Mouse (Mus musculus): ENCODE results near the gene Tspan31. TPM values are rescaled to one million over a fixed set of nuclear protein-coding genes. Genes with fewer than 3 reads are reported as not detected.

Tspan31 gene
- 10 to 100 TPM; 69.3 to 69.4 TPM for total RNA-seq (2021)
- long read RNA-seq, experiment 1, transcript Tspan31-201 (6 exons, 1,556 nt), result major isoform, 88 of 125 reads
- long read RNA-seq, experiment 1, partial matches to known transcripts, result 20 of 125 reads
- long read RNA-seq, experiment 1, other reads (novel, unspliced or antisense), result 17 of 125 reads
- long read RNA-seq, experiment 2, transcript Tspan31-201 (6 exons, 1,556 nt), result major isoform, 64 of 79 reads
- long read RNA-seq, experiment 2, partial matches to known transcripts, result 3 of 79 reads
- long read RNA-seq, experiment 2, other reads (novel, unspliced or antisense), result 12 of 79 reads

GRCm38 (mm10) chr10:127070190-127071121 is at the start of gene Tspan31:
TSS of gene Tspan31 (minus strand) at chr10:127070264.
- DNase-seq (ENCODE audit: low spot score in 2 of 2), result peak; percentile 89 to 92

GRCm38 (mm10) chr10:127119229-127119628 is 49.2 kb upstream of the Tspan31 start:
- no peak for DNase-seq (ENCODE audit: low spot score in 2 of 2)

- DNase-seq (ENCODE audit: low spot score in 2 of 2), result no peak
Observed at GRCm38 (mm10) chr10:127118470-127118869, 48.4 kb upstream of the Tspan31 start.

GRCm38 (mm10) chr10:127115068-127115467 is 45.0 kb upstream of the Tspan31 start:
- no peak for DNase-seq (ENCODE audit: low spot score in 2 of 2)

GRCm38 (mm10) chr10:127114408-127114807 is 44.3 kb upstream of the Tspan31 start:
- no peak for DNase-seq (ENCODE audit: low spot score in 2 of 2)

- DNase-seq (ENCODE audit: low spot score in 2 of 2), result no peak
Observed at GRCm38 (mm10) chr10:127111001-127111887, 41.2 kb upstream of the Tspan31 start.

GRCm38 (mm10) chr10:127108262-127108583 is 38.2 kb upstream of the Tspan31 start:
- DNase-seq (ENCODE audit: low spot score in 2 of 2), result no peak

GRCm38 (mm10) chr10:127107563-127108261 is 37.6 kb upstream of the Tspan31 start:
- DNase-seq (ENCODE audit: low spot score in 2 of 2), result no peak

- DNase-seq (ENCODE audit: low spot score in 2 of 2), result no peak
Observed at GRCm38 (mm10) chr10:127103631-127104030, 33.6 kb upstream of the Tspan31 start.

- no peak for DNase-seq (ENCODE audit: low spot score in 2 of 2)
Observed at GRCm38 (mm10) chr10:127101151-127101550, 31.1 kb upstream of the Tspan31 start.

GRCm38 (mm10) chr10:127100414-127100813 is 30.4 kb upstream of the Tspan31 start:
- DNase-seq (ENCODE audit: low spot score in 2 of 2), result no peak

GRCm38 (mm10) chr10:127099868-127100267 is 29.8 kb upstream of the Tspan31 start:
- no peak for DNase-seq (ENCODE audit: low spot score in 2 of 2)

- no peak for DNase-seq (ENCODE audit: low spot score in 2 of 2)
Observed at GRCm38 (mm10) chr10:127099191-127099590, 29.1 kb upstream of the Tspan31 start.

- DNase-seq (ENCODE audit: low spot score in 2 of 2), result no peak
Observed at GRCm38 (mm10) chr10:127098514-127098913, 28.4 kb upstream of the Tspan31 start.

- no peak for DNase-seq (ENCODE audit: low spot score in 2 of 2)
Observed at GRCm38 (mm10) chr10:127094382-127094802, 24.3 kb upstream of the Tspan31 start.

- no peak for DNase-seq (ENCODE audit: low spot score in 2 of 2)
Observed at GRCm38 (mm10) chr10:127092742-127093141, 22.7 kb upstream of the Tspan31 start.

GRCm38 (mm10) chr10:127091507-127092396 is 21.7 kb upstream of the Tspan31 start:
- DNase-seq (ENCODE audit: low spot score in 2 of 2), result peak in 1 of 2 experiments; percentile 54

GRCm38 (mm10) chr10:127090560-127091411 is 20.7 kb upstream of the Tspan31 start:
- peak in 1 of 2 experiments; percentile 56 for DNase-seq (ENCODE audit: low spot score in 2 of 2)

GRCm38 (mm10) chr10:127085633-127086032 is 15.6 kb upstream of the Tspan31 start:
- no peak for DNase-seq (ENCODE audit: low spot score in 2 of 2)
